Mouse (Mus musculus) megakaryocyte-erythroid progenitor cell, adult 5-6 weeks (primary cell): ENCODE measurements around the gene Gm49333. TPM values are rescaled to one million over a fixed set of nuclear protein-coding genes. Genes with fewer than 3 reads are reported as not detected.

Source experiments
- ATAC-seq: replicated peaks from 2 replicates; pipeline ENCODE4 v1.8.0; 2016; ENCODE audit warnings: mild to moderate bottlenecking, inconsistent platforms; ENCODE audit not compliant: severe bottlenecking, poor library complexity, low FRiP score, low TSS enrichment
- total RNA-seq, 2 experiments: library from RNA; stranded (forward) in 1 of 2; stranded (reverse) in 1 of 2; fragments of 200-1000, 215-1000 nt in 1 of 2; fragments of >200 nt in 1 of 2; fragmentation: Nextera tagmentation in 1 of 2; gene quantifications; 2 replicates each; pipeline ENCODE4 v1.2.3; 2014 to 2017

Gm49333 gene
- total RNA-seq (2014; fragmentation: Nextera tagmentation) (not detected in 2 replicates), total RNA-seq (2017) (not detected in 2 replicates)

- peak; percentile 97 for ATAC-seq
These were observed at the start of gene Gm49333, which contains the start of the genes Eef1akmt4 and Alg3 for GRCm38 (mm10) chr16:20611357-20612227. TSS of gene Gm49333 (plus strand) at chr16:20611610. TSS of gene Eef1akmt4 (plus strand) at chr16:20611593. TSS of gene Alg3 (minus strand) at chr16:20611735.

GRCm38 (mm10) chr16:20565075-20565474, 46.3 kb upstream of the Gm49333 start:
- ATAC-seq = no peak

- ATAC-seq = no peak
These were observed 22.0 kb upstream of the Gm49333 start, which contains the start of gene Vwa5b2 for GRCm38 (mm10) chr16:20589366-20589938. TSS of gene Vwa5b2 (plus strand) at chr16:20589471.

- no peak for ATAC-seq
These were observed 21.3 kb upstream of the Gm49333 start for GRCm38 (mm10) chr16:20589939-20590679.

DNA sequence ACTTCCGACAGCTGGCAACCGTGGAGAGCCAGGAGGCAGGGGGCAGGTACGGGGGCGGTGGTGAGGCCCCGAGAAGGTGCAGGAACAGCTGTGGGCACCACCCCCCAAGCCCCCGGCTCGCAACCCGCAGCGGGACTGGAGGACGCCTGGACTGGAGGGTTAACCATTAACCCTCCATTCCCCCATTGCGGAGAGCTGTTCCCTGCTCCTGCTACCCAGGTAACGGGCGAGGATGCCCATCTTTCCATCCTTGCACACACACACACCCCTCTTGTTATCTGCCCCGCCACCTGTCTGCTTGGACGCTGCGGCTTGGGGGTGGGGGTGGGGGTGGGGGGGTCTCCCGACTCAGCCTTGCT, 20.8 kb upstream of the Gm49333 start:
- no peak for ATAC-seq

DNA sequence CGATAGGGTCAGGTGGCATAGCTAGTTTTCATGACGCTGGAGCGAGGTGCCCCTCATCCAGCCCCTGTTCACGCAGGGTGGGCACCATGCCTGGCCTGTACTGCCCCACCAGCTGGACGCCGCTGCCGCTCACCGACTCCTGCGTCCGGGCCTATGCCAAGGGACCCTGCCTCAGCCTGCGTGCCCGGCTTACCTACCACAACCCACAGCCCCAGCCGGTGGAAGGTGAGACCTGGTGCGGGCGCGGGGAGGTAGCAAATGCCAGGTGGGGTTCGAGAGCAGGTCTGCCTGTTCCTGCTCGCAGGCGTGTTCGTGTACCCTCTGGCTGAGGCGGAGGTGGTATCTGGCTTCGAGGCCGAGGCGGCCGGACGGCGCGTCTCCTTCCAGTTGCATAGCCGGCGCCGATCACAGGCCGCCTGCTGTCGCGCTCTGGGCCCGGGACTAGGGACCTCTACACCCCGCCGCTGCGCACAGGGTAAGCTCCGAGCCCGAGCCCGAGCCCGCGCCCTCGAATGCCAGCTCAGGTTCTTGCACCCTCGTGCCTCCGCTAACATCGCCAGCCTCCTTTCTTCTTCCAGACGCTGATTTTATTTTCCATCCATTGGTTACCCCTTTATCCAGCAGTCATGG, 20.2 kb upstream of the Gm49333 start:
- ATAC-seq = no peak

DNA sequence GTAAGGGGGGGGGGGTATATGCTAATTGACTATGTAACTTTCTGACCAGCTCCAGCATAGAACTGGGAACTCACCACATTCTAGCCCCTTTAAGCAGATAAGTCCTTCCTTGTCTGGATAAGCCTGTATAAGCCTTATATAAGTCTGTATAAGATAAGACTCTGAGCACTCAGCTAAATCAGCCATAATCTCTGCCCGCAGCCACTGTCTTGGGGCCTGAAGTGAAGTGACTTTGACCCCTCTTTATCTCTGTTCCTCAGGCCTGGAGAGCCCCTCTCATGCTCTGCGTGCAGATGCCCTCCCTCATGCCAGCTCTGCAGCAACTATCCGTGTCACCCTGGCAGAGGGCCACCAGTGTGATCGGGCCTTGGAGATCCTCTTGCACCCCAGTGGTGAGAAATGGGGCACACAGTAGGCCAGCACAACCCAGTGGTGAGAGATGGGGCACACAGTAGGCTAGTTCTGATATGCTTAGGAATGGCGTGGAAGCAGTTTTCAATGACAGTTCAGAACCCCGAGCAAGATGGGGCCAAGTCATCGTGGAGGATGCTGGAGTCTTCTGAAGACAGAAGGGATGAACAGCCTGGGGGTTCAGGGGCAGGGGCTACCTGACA, 16.2 kb upstream of the Gm49333 start:
- ATAC-seq = peak; percentile 85

DNA sequence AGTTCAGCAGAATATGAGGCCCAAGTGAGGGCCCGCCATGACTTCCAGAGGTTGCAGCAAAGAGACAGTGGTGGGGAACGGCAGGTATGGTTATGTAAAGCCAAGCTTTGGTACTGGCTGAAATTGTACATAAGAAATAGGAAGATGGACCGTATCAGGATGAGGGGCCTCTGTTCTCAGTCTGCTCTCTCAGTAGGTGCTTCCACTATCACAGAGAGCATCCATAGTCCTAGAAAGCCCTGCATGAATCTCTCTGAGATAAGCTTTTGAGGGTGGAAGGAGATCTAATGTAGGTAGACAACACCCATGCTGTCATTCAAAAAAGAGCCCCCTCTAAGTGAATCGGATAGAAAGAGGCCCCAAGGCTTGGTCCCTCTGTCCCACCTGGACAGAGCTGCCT, 15.7 kb upstream of the Gm49333 start:
- no peak for ATAC-seq

- ATAC-seq = no peak
These were observed 14.5 kb upstream of the Gm49333 start for GRCm38 (mm10) chr16:20596687-20597441.

DNA sequence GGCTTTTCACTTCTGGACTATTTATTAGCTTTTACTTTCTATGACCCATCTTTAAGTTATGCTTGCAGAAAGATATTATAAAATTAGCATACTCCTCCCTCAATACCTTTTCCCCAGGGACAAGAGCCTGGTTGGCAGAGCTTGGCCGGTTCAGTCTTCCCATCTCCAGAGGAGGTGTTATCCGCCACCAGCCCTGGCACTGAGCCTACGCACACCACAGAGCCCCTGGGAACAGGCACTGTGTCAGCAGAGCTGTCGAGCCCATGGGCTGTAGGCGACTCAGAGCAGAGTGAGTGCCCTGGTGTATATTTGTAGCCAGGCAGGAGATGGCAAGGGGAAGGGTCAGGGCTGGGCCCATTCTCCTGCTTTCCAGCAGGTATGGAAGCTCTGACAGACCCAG, 10.9 kb upstream of the Gm49333 start:
- no peak for ATAC-seq

- ATAC-seq = no peak
These were observed 6.7 kb upstream of the Gm49333 start for GRCm38 (mm10) chr16:20604705-20605104.

GRCm38 (mm10) chr16:20610501-20611356, 681 bp upstream of the Gm49333 start:
- ATAC-seq = peak; percentile 69

DNA sequence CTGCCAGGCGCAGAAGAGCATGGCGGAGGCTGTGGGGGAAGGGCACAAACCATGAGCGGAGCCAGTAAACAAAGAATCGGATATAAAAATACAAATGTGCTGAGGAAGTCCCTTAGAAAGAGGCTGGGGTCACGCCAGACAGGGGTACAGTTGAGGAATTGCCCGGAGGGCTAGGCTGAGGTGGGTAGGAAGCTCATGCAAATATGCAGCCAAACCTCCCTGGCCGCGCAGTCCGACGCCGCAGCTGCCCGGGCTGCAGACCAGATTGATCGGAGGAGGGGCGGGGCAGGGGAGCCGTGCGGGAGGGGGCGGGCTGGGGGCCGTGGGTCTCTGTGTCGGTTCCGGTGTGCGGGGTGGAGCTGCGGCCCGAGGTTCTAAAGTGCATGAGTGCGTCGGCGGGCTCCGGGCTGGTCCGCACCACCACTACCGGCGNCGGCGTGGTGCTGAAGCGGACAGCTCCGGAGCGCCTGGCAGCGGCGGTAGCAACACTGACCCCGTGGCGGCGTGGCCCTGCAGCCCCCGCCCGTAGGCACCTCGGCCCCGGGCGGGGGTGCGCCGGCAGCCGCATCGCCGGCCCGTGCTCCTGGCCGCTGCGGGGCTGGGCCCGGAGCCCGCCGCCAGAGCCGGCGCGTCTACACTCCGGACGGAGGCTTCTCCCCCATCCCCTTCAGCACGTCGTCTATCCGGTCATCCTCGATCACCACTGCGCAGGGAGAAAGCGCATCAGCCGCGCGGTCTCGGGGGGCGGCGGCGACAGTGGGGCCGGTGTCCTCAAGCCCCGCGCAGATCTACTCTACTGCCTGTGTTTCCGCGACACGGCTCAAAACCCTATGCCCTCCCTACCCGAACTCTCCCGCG, 8.4 kb downstream of the Gm49333 start:
- peak; percentile 68 for ATAC-seq

DNA sequence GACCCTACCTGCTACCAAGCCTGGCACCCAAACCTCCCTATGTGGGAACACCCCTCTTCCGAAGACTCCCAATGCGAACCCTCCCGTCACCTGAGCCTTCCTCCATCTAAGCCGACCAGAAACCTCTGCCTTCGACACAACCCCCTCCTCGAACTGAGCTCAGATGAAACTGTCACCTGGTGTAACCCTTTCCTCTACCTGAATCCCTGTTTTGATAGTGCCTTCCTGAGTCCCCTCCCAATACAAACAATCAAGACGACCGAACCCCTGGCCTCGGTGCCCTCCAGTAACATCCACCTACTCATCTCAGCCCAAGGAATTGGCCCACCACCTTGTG, 9.0 kb downstream of the Gm49333 start:
- ATAC-seq = no peak

DNA sequence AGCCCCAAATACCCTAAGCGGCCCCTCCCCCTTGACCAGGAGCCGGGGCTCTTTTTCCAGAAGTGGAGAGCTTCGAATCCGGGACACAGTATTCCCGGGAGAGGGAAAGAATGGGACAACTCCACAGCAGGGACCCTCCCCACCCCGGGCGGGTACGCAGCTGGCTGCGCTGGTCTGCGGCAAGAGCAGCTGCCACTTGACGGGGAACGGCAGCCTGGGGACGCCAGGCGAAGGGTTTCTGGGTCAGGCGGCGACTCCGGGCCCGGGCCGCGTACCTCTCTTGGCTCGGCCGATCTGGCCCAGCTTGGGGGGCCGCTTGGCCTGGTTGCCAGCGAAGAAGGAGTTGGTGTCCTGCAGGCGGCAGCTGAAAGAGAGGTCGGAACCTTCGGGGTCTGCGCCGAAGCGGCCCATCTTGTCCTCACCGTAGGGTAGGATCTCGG, 9.4 kb downstream of the Gm49333 start:
- ATAC-seq = no peak

DNA sequence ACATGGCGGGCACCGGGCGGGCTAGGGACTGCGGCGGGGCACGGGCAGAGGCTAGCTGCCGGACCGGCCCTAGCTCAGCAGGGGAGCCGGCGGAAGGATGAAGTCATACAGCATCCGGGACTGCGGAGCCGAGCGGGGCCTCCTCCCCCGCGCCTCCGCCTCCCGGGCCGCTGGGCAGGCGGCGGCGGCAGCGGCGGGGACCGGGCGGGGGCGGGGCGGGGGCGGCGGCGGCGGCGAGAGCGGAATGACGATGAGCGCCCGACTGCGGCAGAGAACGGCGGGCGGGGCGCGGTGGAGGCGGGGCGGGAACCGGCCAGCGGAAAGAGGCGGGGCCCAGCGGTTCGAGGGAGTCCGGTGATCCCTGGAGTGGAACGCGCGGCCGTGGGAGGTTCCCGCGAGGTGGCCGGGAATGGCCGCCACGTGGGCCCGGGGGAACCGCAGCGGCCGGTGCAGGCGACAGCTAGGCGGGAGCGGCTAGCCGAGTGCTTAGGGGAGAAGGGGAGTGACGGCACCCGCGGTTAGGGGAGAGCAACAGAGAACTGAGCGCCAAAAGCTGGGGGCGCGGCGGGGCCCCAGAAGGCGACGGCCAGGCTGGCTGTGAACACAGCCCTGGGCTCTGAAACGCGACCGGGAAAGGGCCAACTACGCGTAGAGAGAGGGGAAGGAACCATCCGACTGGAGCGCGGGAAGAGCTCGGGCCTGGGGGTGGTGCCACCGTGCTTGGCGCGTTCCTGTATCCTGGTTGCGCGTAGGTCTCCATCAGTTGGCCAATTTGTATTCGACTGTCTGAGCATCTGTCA, 10.0 kb downstream of the Gm49333 start, which contains the start of gene Camk2n2:
Gene Camk2n2 (minus strand): TSS at position 97 of the 800 bp plus-strand sequence.
- 0 out of 2 replicates have a peak, but pooled peaks have one; percentile 15 for ATAC-seq
